Mouse (Mus musculus) layer of hippocampus, adult 2 months (tissue): ENCODE data around the gene Ube3b. TPM values are rescaled to one million over a fixed set of nuclear protein-coding genes. Genes with fewer than 3 reads are reported as not detected.
A peak's percentile ranks its signal among the peaks of the same experiment; 100 is the strongest.

ENCODE experiments used
- DNase-seq, 2 experiments: peaks; one replicate each; pipeline ENCODE4 v3.0.0; 2022; ENCODE audit warnings: low spot score in 2 of 2
- H3K27ac ChIP-seq: fragments of 200-600 bp; 2 replicates; pipeline ENCODE4 v1.8.1; 2022
- H3K4me3 ChIP-seq: fragments of 200-600 bp; 2 replicates; pipeline ENCODE4 v1.8.1; 2022; ENCODE audit warnings: mild to moderate bottlenecking
- CTCF ChIP-seq: fragments of 200-600 bp; conservative IDR thresholded peaks from 2 replicates; pipeline ENCODE4 v1.8.1; 2022; ENCODE audit warnings: antibody characterized with exemption, mild to moderate bottlenecking, moderate library complexity
- microRNA-seq, 2 experiments: library from miRNA; unstranded; fragments of <30 nt; microRNA quantifications; one replicate each; pipeline ENCODE4 v1.2.0; 2021
- total RNA-seq, 2 experiments: library from RNA; stranded (reverse); gene quantifications; 2 replicates each; pipeline ENCODE4 v1.2.3; 2021

Ube3b gene
- total RNA-seq, 2 experiments from 2014 or later: 80.8 to 85.6 TPM

GRCm38 (mm10) chr5:114456995-114457605, 76.7 kb downstream of the Ube3b start:
- no peak for DNase-seq
- no peak for TF ChIP-seq CTCF

GRCm38 (mm10) chr5:114461238-114461637, 80.8 kb downstream of the Ube3b start:
- Histone ChIP-seq H3K27ac (no peak overlapping the region), H3K4me3 (no peak overlapping the region)
- DNase-seq: peak; percentile 69 to 85
- TF ChIP-seq CTCF: peak; percentile 84

More at GRCm38 (mm10) chr5:114456995-114457605, 76.7 kb downstream of the Ube3b start:
- H3K4me3 ChIP-seq: no peak overlapping the region
- no peak overlapping the region for H3K27ac ChIP-seq

GRCm38 (mm10) chr5:114462067-114463040, 81.9 kb downstream of the Ube3b start:
- TF ChIP-seq CTCF: no peak
- no peak for DNase-seq
- H3K4me3 ChIP-seq: no peak overlapping the region
- H3K27ac ChIP-seq: no peak overlapping the region

GRCm38 (mm10) chr5:114464561-114464960, 84.2 kb downstream of the Ube3b start:
- no peak for DNase-seq
- no peak overlapping the region for H3K4me3 ChIP-seq
- TF ChIP-seq CTCF: no peak
- H3K27ac ChIP-seq: no peak overlapping the region

- Histone ChIP-seq H3K4me3 (no peak overlapping the region), H3K27ac (no peak overlapping the region)
- TF ChIP-seq CTCF: no peak
- no peak for DNase-seq
These were observed 85.2 kb downstream of the Ube3b start for GRCm38 (mm10) chr5:114465641-114466040.

- TF ChIP-seq CTCF: no peak; the same call in 1 of the 2 replicates
- peak overlapping the region; percentile 55 for H3K27ac ChIP-seq
- no peak overlapping the region; the same call in 1 of the 2 replicates for H3K4me3 ChIP-seq
- DNase-seq: no peak
These were observed 86.6 kb downstream of the Ube3b start for GRCm38 (mm10) chr5:114467019-114467418.

- TF ChIP-seq CTCF: no peak
- Histone ChIP-seq H3K27ac (peak overlapping the region; percentile 72), H3K4me3 (peak overlapping the region; percentile 11; the same call in 1 of the 2 replicates)
- peak; percentile 49 to 57 for DNase-seq
These were observed 87.0 kb downstream of the Ube3b start for GRCm38 (mm10) chr5:114467430-114467829.

GRCm38 (mm10) chr5:114468007-114468406, 87.6 kb downstream of the Ube3b start:
- Histone ChIP-seq H3K27ac (peak overlapping the region; percentile 72), H3K4me3 (no peak overlapping the region; the same call in 1 of the 2 replicates)
- no peak for DNase-seq
- no peak for TF ChIP-seq CTCF

GRCm38 (mm10) chr5:114470359-114470758, 90.0 kb downstream of the Ube3b start:
- no peak for DNase-seq
- Histone ChIP-seq H3K27ac (no peak overlapping the region), H3K4me3 (no peak overlapping the region)
- no peak for TF ChIP-seq CTCF

Small RNAs within 50 kb of the gene (microRNA-seq; reads per million reads assigned to microRNA genes)
- 0 to 0.37 reads per million in 2 experiments for gene Mir7027

Other genes with a start within 250 kb of the Ube3b start
- 1 to 10 TPM; 5.3 to 7.8 TPM for gene Acacb, start 234.1 kb upstream of the Ube3b start, total RNA-seq
- not detected for gene Foxn4, start 106.8 kb upstream of the Ube3b start, total RNA-seq
- 1 to 10 TPM; 3.8 to 5.6 TPM for gene Myo1h, start 91.4 kb upstream of the Ube3b start, total RNA-seq
- 10 to 100 TPM; 51.5 to 51.7 TPM for gene Kctd10, start 99 bp upstream of the Ube3b start, total RNA-seq
- 10 to 100 TPM; 18.6 to 20.4 TPM for gene Mmab, start 63.5 kb downstream of the Ube3b start, total RNA-seq
- gene Mvk, start 63.7 kb downstream of the Ube3b start, total RNA-seq: 10 to 100 TPM; 24.8 to 25.7 TPM
- 1 to 10 TPM; 3.5 to 4.1 TPM for gene Fam222a, start 187.4 kb downstream of the Ube3b start, total RNA-seq